Mouse (Mus musculus): Measurements from ENCODE around the gene Erbb2. TPM values are rescaled to one million over a fixed set of nuclear protein-coding genes. Genes with fewer than 3 reads are reported as not detected.

Erbb2 gene
- polyA plus RNA-seq, 1 experiment from 2014 or later = 64.0 TPM

GRCm38 (mm10) chr11:98446562-98447474, 34.5 kb downstream of the Erbb2 start:
- peak; percentile 61 for ATAC-seq (ENCODE audit: insufficient number of reproducible peaks, low FRiP score, low TSS enrichment, low read depth)
- Histone ChIP-seq H3K27ac (replicated peaks) (peak overlapping the region; percentile 44), H3K4me3 (replicated peaks) (peak overlapping the region; percentile 42), H3K4me2 (replicated peaks) (peak overlapping the region; percentile 39), H3K27me3 (peaks cover 35% of the 10 kb centered on the region), H3K9ac (no peak overlapping the region; the same call in 1 of the 2 replicates), H3K4me1 (peaks cover 16% of the 10 kb centered on the region), H3K36me3 (no peaks in the 10 kb centered on the region), H3K9me3 (replicated peaks) (no peaks in the 10 kb centered on the region)
- WGBS = 2% methylated on average over 32 of the region's 33 CpGs

- Histone ChIP-seq H3K9ac (no peak overlapping the region), H3K4me3 (replicated peaks) (peak overlapping the region; percentile 42), H3K9me3 (replicated peaks) (no peaks in the 10 kb centered on the region), H3K27ac (replicated peaks) (0 out of 2 replicates have a peak overlapping the region, but pooled peaks have one; percentile 44), H3K4me1 (peaks cover 16% of the 10 kb centered on the region), H3K36me3 (no peaks in the 10 kb centered on the region), H3K4me2 (replicated peaks) (peak overlapping the region; percentile 39), H3K27me3 (peaks cover 35% of the 10 kb centered on the region)
- no peak for ATAC-seq (ENCODE audit: insufficient number of reproducible peaks, low FRiP score, low TSS enrichment, low read depth)
- 14% methylated on average over 7 of the region's 7 CpGs for WGBS
These were observed 35.2 kb downstream of the Erbb2 start for GRCm38 (mm10) chr11:98447475-98447834.

- H3K4me3 ChIP-seq (replicated peaks) = peak overlapping the region; percentile 42
- H3K36me3 ChIP-seq = no peaks in the 10 kb centered on the region
- ATAC-seq (ENCODE audit: insufficient number of reproducible peaks, low FRiP score, low TSS enrichment, low read depth) = no peak
- no peak overlapping the region for H3K9ac ChIP-seq
- WGBS = 30% methylated on average over 13 of the region's 13 CpGs
- H3K27me3 ChIP-seq = peaks cover 35% of the 10 kb centered on the region
- H3K9me3 ChIP-seq (replicated peaks) = no peaks in the 10 kb centered on the region
- H3K27ac ChIP-seq (replicated peaks) = 0 out of 2 replicates have a peak overlapping the region, but pooled peaks have one; percentile 44
- peaks cover 16% of the 10 kb centered on the region for H3K4me1 ChIP-seq
- peak overlapping the region; percentile 39 for H3K4me2 ChIP-seq (replicated peaks)
These were observed 36.0 kb downstream of the Erbb2 start for GRCm38 (mm10) chr11:98448191-98448790.

- no peak overlapping the region for H3K4me2 ChIP-seq (replicated peaks)
- peaks cover 35% of the 10 kb centered on the region for H3K27me3 ChIP-seq
- no peaks in the 10 kb centered on the region for H3K36me3 ChIP-seq
- H3K4me3 ChIP-seq (replicated peaks) = no peak overlapping the region
- no peak overlapping the region for H3K27ac ChIP-seq (replicated peaks)
- peaks cover 16% of the 10 kb centered on the region for H3K4me1 ChIP-seq
- no peak overlapping the region for H3K9ac ChIP-seq
- H3K9me3 ChIP-seq (replicated peaks) = no peaks in the 10 kb centered on the region
- WGBS = 79% methylated on average over 3 of the region's 3 CpGs
- no peak for ATAC-seq (ENCODE audit: insufficient number of reproducible peaks, low FRiP score, low TSS enrichment, low read depth)
These were observed 37.1 kb downstream of the Erbb2 start for GRCm38 (mm10) chr11:98449419-98449818.

- Histone ChIP-seq H3K36me3 (no peaks in the 10 kb centered on the region), H3K9ac (no peak overlapping the region), H3K4me1 (peaks cover 16% of the 10 kb centered on the region), H3K4me3 (replicated peaks) (no peak overlapping the region), H3K9me3 (replicated peaks) (no peaks in the 10 kb centered on the region), H3K27me3 (peaks cover 35% of the 10 kb centered on the region), H3K27ac (replicated peaks) (no peak overlapping the region), H3K4me2 (replicated peaks) (no peak overlapping the region)
- ATAC-seq (ENCODE audit: insufficient number of reproducible peaks, low FRiP score, low TSS enrichment, low read depth) = no peak
- 72% methylated on average over 20 of the region's 20 CpGs for WGBS
These were observed 37.9 kb downstream of the Erbb2 start for GRCm38 (mm10) chr11:98449921-98450771.

GRCm38 (mm10) chr11:98455484-98455883, 43.2 kb downstream of the Erbb2 start:
- Histone ChIP-seq H3K27ac (replicated peaks) (no peak overlapping the region), H3K36me3 (no peaks in the 10 kb centered on the region), H3K27me3 (peaks cover 21% of the 10 kb centered on the region), H3K4me3 (replicated peaks) (no peak overlapping the region), H3K4me1 (peaks cover 21% of the 10 kb centered on the region), H3K9ac (no peak overlapping the region), H3K9me3 (replicated peaks) (no peaks in the 10 kb centered on the region), H3K4me2 (replicated peaks) (no peak overlapping the region)
- WGBS = 71% methylated on average over 4 of the region's 4 CpGs
- ATAC-seq (ENCODE audit: insufficient number of reproducible peaks, low FRiP score, low TSS enrichment, low read depth) = no peak

- 63% methylated on average over 5 of the region's 5 CpGs for WGBS
- ATAC-seq (ENCODE audit: insufficient number of reproducible peaks, low FRiP score, low TSS enrichment, low read depth) = no peak
These were observed 44.3 kb downstream of the Erbb2 start for GRCm38 (mm10) chr11:98456545-98456944.

GRCm38 (mm10) chr11:98456945-98457344, 44.7 kb downstream of the Erbb2 start:
- H3K9me3 ChIP-seq (replicated peaks) = no peaks in the 10 kb centered on the region
- WGBS = 17% methylated on average over 9 of the region's 9 CpGs
- H3K27me3 ChIP-seq = peaks cover 18% of the 10 kb centered on the region
- no peaks in the 10 kb centered on the region for H3K36me3 ChIP-seq
- H3K4me2 ChIP-seq (replicated peaks) = peak overlapping the region; percentile 93
- H3K4me3 ChIP-seq (replicated peaks) = peak overlapping the region; percentile 62
- no peak overlapping the region for H3K9ac ChIP-seq
- ATAC-seq (ENCODE audit: insufficient number of reproducible peaks, low FRiP score, low TSS enrichment, low read depth) = 0 out of 2 replicates have a peak, but pooled peaks have one; percentile 1
- peaks cover 21% of the 10 kb centered on the region for H3K4me1 ChIP-seq
- H3K27ac ChIP-seq (replicated peaks) = 0 out of 2 replicates have a peak overlapping the region, but pooled peaks have one; percentile 12

More at GRCm38 (mm10) chr11:98456545-98456944, 44.3 kb downstream of the Erbb2 start:
- no peak overlapping the region for H3K27ac ChIP-seq (replicated peaks)
- no peaks in the 10 kb centered on the region for H3K36me3 ChIP-seq
- no peak overlapping the region for H3K9ac ChIP-seq
- H3K4me2 ChIP-seq (replicated peaks) = no peak overlapping the region
- H3K4me3 ChIP-seq (replicated peaks) = no peak overlapping the region
- H3K27me3 ChIP-seq = peaks cover 18% of the 10 kb centered on the region
- peaks cover 21% of the 10 kb centered on the region for H3K4me1 ChIP-seq
- no peaks in the 10 kb centered on the region for H3K9me3 ChIP-seq (replicated peaks)

GRCm38 (mm10) chr11:98457367-98458120, 45.3 kb downstream of the Erbb2 start:
- under 1% methylated on average over 61 of the region's 64 CpGs for WGBS
- no peaks in the 10 kb centered on the region for H3K9me3 ChIP-seq (replicated peaks)
- H3K4me1 ChIP-seq = peaks cover 21% of the 10 kb centered on the region
- 0 out of 2 replicates have a peak overlapping the region, but pooled peaks have one; percentile 12 for H3K27ac ChIP-seq (replicated peaks)
- H3K4me2 ChIP-seq (replicated peaks) = peak overlapping the region; percentile 93
- ATAC-seq (ENCODE audit: insufficient number of reproducible peaks, low FRiP score, low TSS enrichment, low read depth) = peak; percentile 84
- peak overlapping the region; percentile 50; the same call in 1 of the 2 replicates for H3K9ac ChIP-seq
- no peaks in the 10 kb centered on the region for H3K36me3 ChIP-seq
- H3K4me3 ChIP-seq (replicated peaks) = peak overlapping the region; percentile 62
- peaks cover 18% of the 10 kb centered on the region for H3K27me3 ChIP-seq
